Mouse (Mus musculus) Muller cell, postnatal 12 days (primary cell): Measurements from ENCODE around the gene Cst9.

Experiments used
- DNase-seq: peaks from one replicate; pipeline ENCODE4 v3.0.0-alpha.2; 2015; ENCODE audit errors: inconsistent ontology term

The Cst9 gene

GRCm38 (mm10) chr2:148834912-148835311 is at the start of gene Cst9:
Gene Cst9, plus strand, starts transcription at chr2:148835147.
- DNase-seq = no peak

DNA sequence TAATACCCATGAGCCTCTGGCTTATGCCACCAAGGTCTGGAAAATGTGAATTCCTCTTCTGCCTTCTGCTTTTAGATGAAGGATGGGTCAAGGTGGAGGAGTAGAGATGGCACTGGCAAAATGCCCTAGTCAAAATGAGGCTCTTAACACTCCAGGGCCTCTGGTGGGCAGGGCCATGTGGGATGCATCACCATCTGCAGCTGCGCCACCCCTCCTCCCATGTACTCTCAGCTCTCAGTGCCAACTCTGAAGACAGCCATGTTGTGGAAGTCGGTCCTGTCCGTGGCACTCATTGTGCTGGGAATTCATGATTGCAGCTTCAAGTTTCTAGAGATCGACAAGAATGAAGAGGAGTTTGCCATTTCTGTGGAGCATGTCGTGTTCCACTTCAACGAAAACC is 45.8 kb upstream of the Cst9 start, which contains the start of gene Cst12:
Gene Cst12, plus strand, starts transcription at position 220 of the 400 bp plus-strand sequence.
- DNase-seq = no peak

DNA sequence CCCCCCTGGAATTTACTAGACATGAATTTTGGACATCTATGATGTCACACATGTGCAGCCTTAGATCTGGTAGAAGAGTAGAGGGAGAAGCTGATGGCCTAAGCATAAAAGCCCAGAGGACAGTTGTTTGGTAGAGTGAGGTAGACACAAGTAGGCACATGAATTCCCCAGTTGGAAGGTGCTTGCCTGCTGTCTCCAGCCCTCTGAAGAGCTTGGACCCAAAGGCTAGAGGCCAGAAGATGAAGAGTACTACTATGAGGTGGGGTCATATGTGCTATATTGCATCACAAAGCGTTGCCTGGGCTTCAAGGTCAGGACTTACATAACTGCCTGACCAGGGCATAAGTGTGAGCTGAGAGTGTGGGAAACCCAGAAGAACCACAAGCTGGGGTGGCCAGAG is 36.5 kb upstream of the Cst9 start, which contains the start of gene Cst8:
Gene Cst8, plus strand, starts transcription at position 301 of the 400 bp plus-strand sequence.
- DNase-seq = no peak

DNA sequence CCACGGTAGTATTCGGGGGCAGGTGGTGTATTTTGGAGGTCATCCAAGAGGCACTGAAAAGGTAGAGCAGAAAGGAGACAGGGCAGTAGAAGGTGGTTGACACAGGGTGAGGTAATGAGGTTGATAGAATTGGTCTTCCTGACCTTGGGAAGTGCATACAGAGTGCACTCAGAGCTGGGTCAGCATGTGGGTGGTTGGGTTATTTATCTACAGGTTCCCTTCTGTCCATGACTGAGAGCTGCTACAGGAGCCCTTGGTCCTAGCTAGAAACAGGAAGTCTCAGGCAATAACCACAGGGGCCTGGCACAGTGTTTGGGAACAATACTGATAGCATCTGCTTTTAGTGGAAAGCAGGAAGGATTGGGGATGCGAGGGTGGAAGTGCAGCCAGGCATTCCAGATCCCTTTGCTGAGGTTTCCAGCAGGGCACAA is 33.4 kb upstream of the Cst9 start:
- DNase-seq = no peak

- DNase-seq = peak; percentile 13
Observed at GRCm38 (mm10) chr2:148806696-148807095, 28.3 kb upstream of the Cst9 start.

GRCm38 (mm10) chr2:148819909-148820308 is 15.0 kb upstream of the Cst9 start, which contains the start of gene Cst13:
Gene Cst13, plus strand, starts transcription at chr2:148820081.
- no peak for DNase-seq

GRCm38 (mm10) chr2:148825986-148826385 is 9.0 kb upstream of the Cst9 start:
- no peak for DNase-seq

GRCm38 (mm10) chr2:148838075-148838777 is 3.3 kb downstream of the Cst9 start:
- DNase-seq = no peak

- DNase-seq = no peak
Observed at GRCm38 (mm10) chr2:148839224-148839623, 4.3 kb downstream of the Cst9 start.

DNA sequence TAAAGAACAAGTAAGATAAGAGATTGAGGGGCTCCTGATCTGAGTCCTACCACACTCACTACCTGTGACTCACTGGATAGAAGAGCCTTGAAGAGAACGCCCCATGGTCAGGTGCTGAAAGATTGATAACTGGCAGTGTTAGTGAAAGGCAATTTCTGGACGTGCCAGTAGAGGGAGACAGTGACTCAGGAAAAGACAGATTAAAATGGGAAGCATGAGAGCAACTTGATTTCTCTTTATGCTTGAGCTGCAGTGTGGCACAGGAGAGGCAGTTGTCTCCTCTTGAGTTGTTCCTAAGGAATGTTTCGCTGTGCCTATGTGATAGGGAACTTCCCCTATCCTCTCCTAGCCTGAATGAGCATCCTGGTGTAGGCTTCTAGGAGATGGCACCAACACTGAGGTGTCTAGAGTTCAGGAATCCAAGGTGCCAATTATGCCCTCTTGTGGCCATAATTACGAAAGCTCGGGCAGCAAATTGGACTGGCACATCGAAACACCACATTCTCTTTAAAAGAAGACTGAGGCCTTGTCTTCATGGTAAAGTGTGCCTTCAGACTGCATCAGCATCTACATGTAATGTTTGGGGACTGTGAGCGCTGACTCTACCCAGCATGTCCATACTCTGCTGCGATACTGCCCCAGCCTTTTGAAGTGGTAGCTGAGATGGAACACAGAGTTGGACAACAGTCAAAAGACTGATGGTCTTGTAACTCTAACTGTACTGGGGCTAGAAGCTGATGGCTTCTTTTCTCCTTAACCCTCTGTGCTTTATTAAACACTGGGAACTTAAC is 16.4 kb downstream of the Cst9 start:
- DNase-seq = peak; percentile 77

- peak; percentile 10 for DNase-seq
Observed at GRCm38 (mm10) chr2:148856630-148857400, 21.9 kb downstream of the Cst9 start.

DNA sequence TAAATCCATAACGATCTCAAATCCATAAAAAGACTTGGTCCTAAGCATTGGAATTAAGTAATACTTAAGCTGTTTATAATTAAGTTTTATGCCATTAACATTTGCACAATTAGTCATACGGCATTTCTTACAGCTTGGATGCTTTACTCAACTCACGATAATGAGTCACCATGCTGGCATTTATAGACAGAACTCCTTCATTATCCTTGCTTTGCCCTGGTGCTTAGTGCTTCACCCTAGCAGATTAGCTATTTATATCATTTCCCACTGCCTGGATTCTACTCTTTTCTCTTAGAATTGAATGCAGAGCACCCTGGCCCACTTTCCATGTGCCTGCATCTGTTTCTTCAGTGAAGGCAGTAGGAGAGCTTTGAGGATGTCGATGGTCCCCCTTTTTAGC is 22.6 kb downstream of the Cst9 start:
- peak; percentile 87 for DNase-seq

- peak; percentile 17 for DNase-seq
Observed at GRCm38 (mm10) chr2:148860993-148861392, 26.0 kb downstream of the Cst9 start.

DNA sequence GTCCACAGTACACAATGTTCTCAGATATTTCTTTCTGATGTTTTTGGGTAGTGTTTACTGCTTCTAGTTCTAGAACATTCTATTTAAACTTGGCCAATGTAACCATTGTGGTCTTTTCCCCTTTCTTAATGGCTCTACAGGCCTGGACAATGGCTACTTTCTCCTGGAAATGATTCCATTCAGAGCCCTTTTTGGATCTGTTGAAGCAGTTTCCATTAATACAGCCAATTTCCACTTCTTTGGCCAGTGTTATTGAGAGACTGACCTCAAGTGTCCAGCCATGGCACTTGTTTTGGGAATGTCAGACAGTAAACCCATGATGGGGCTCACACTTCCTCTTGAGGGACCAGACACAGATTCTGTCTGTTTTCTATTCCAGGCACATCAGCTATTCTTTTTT is 26.7 kb downstream of the Cst9 start:
- peak; percentile 61 for DNase-seq

DNA sequence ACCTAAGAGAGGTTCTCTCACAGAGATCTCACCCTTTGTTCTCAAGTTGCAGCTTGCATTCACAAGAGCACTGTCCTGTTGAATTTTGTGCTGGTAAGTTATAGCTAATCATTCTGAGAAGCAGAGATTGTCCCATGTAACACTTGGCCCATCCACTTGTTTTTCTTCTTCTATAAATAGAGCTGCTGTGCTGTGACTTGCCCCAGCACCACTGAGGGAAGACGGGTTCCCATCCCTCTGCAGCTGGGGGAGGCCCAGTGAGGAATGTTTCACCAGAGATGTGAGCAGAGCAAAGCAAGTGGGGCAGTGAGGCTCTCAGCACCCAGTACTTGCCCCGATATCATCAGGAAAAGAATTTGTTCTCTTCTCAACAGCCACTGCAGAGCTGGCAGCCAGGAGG is 30.0 kb downstream of the Cst9 start, which contains the start of gene 9230104L09Rik:
Gene 9230104L09Rik, minus strand, starts transcription at position 73 of the 400 bp plus-strand sequence.
- no peak for DNase-seq

DNA sequence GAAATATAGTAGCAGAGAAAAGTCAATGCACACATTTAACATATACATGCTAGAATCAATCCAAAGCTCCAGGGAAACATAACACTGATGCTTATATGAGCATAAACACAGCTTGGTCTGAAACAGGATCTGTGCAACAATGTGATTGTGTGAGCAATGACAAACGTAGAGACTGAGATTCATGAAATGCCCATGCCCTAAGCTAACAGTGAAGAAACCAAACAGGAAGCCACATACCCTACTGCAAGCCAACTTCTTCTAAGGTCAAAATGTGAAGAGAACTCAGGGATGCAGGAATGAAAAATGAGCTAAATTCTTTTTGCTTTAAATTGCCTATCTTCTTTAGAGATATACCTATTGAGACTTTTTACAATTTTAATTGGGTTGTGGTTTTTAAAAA is 34.0 kb downstream of the Cst9 start:
- DNase-seq = no peak

DNA sequence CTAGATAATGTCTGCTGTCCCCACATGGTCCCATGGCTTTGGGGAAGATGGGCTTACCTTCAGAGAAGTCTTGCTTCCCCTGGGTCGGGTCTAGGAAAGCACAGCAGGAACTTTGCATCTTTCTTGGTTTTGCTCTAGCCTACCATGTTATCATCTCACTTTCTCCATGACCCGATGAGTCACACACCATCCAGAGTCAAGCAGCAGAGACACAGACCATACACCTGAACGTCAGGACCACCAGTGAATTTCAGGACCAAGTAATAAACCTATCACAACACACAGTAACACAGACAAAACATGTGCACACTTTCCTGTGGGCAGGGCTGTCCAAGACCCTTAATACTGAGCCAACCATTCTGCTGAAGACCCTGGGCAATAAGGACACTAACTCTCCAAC is 35.6 kb downstream of the Cst9 start:
- no peak for DNase-seq

- peak; percentile 58 for DNase-seq
Observed at GRCm38 (mm10) chr2:148872860-148873259, 37.9 kb downstream of the Cst9 start.

DNA sequence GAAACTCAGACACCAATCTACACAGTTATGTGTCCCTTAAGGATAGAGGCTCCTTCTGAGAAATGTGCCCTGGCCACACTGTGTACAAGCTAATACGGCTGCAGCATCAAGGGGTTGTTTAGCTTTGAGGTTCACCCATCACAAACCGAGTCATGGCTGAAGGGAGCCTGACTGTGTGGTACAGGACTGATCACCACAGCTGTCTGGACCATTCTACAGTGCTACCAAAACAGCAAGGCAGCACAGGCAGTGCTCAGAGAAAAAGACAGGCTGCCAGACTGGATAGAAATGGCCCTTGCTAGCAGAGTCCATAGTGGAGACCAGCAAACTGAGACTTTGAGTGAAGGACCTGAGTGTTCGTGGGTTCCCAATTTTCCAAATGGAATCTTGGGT is 39.3 kb downstream of the Cst9 start:
- DNase-seq = no peak

DNA sequence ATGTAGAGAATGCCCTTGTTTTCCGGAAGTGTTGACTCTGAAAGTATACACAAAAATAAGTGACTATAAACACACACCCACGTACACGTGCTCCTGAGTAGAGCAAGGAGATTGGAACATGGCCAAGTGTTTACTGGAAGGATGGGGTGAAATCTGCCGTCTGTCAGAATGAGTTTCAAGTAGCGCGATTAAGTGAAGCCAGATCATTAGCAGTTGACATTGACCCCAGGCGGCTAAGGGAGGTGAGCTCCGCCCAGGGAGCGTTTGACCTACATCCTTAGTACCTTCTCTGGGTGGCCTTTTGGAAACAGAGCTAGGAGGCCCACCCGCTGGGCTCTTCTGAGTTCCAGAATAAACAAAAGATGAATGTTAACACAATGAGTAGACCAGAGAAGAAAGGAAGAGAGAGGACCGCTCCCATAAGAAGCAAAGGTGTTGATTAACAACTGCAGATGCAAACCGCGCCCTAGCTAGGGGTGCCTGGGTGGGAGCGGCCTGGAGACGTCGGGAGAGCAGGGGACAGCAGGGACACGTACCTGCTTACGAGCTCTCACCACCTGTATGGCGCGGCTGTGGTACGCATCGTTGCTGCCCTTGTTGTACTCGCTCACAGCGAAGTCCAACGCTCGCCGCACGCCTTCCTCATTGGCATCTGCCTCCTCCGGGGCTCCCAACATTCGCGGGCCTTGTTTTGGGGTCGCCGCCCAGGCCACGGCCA is 39.8 kb downstream of the Cst9 start:
- DNase-seq = peak; percentile 72

DNA sequence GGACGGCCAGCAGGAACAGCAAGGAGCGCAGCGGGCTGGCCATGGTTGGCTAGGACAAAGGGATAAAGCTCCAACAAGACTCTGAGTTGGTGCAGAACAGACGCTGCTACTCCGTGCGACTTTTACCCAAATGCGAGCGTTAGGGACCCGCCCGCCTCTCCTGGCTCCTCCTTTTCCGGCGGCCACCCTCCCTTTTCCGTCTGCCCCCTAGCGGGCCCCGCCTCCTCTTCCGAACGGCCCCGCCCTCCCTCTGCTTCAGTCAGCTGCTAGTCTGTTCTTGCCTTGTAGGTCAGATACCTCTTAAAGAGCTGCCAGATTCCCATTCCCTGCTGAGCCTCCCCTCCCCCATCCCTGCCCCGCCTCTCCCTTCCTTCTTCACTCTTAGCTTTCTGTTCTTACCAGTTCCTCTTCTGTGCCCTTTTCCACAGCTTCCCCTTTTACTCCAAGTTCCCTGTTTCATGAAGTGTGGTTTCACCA is 40.4 kb downstream of the Cst9 start, which contains the start of gene Cst3:
Gene Cst3, minus strand, starts transcription at position 358 of the 477 bp plus-strand sequence.
- peak; percentile 94 for DNase-seq
